In genomic region chr15:30191931-30192668, GRCm38 (mm10) we compare ENCODE assay signal across 13 mouse cellular contexts. TPM values are rescaled to one million over a fixed set of nuclear protein-coding genes. Genes with fewer than 3 reads are reported as not detected.
DNase-seq lines count a peak whose midpoint lies in the region; ATAC-seq and TF ChIP-seq lines count a peak whose summit lies in the region.
"Had no signal": no experiment of that assay in that cellular context is flagged by ENCODE, and none has a peak within 500 bp of the region (broad histone marks: within the 10 kb centered on the region; RNA-seq: fewer than 3 reads in every experiment).

No protein-coding gene starts in this region.

- no peak for TF ChIP-seq CTCF in stomach, postnatal 0 days (IDR thresholded peaks at IDR 0.05; ENCODE audit: low read depth)

- H3K4me1 ChIP-seq in midbrain, embryonic 13.5 days (replicated peaks) = peaks cover 7% of the 10 kb centered on the region
- H3K4me1 ChIP-seq in midbrain, embryonic 11.5 days (ENCODE audit: control insufficient read depth, insufficient read depth, low read length) = no peaks in the 10 kb centered on the region
- H3K4me1 ChIP-seq in stomach, postnatal 0 days (replicated peaks; ENCODE audit: control insufficient read depth, insufficient read depth) = no peaks in the 10 kb centered on the region
- H3K4me1 ChIP-seq: liver, embryonic 15.5 days had no signal

- no peak overlapping the region for H3K27ac ChIP-seq in midbrain, embryonic 13.5 days
- H3K27ac ChIP-seq in midbrain, embryonic 11.5 days (ENCODE audit: low read depth, low read length) = no peak overlapping the region
- no peak overlapping the region for H3K27ac ChIP-seq in stomach, postnatal 0 days (replicated peaks)
- H3K27ac ChIP-seq: liver, embryonic 15.5 days had no signal

- no peak overlapping the region for H3K4me2 ChIP-seq in midbrain, embryonic 13.5 days (replicated peaks)
- H3K4me2 ChIP-seq in midbrain, embryonic 11.5 days = no peak overlapping the region
- no peak overlapping the region for H3K4me2 ChIP-seq in stomach, postnatal 0 days (replicated peaks; ENCODE audit: low read depth)
- H3K4me2 ChIP-seq: liver, embryonic 15.5 days had no signal

- H3K36me3 ChIP-seq in midbrain, embryonic 13.5 days = no peaks in the 10 kb centered on the region
- no peaks in the 10 kb centered on the region for H3K36me3 ChIP-seq in midbrain, embryonic 11.5 days (ENCODE audit: control insufficient read depth, insufficient read depth, low read length)
- H3K36me3 ChIP-seq in stomach, postnatal 0 days (ENCODE audit: control insufficient read depth, insufficient read depth, low read length) = no peaks in the 10 kb centered on the region
- H3K36me3 ChIP-seq: liver, embryonic 15.5 days had no signal

- H3K9me3 ChIP-seq in midbrain, embryonic 13.5 days = 0 out of 2 replicates have a peak, but pooled peaks cover 3% of the 10 kb centered on the region
- no peaks in the 10 kb centered on the region for H3K9me3 ChIP-seq in midbrain, embryonic 11.5 days (ENCODE audit: control insufficient read depth, low read length)
- no peaks in the 10 kb centered on the region for H3K9me3 ChIP-seq in stomach, postnatal 0 days (ENCODE audit: control insufficient read depth, low read length)
- H3K9me3 ChIP-seq: liver, embryonic 15.5 days had no signal

- no peak overlapping the region for H3K9ac ChIP-seq in midbrain, embryonic 13.5 days (replicated peaks)
- H3K9ac ChIP-seq in midbrain, embryonic 11.5 days (ENCODE audit: low read length) = no peak overlapping the region
- no peak overlapping the region for H3K9ac ChIP-seq in stomach, postnatal 0 days (ENCODE audit: low read length)
- H3K9ac ChIP-seq: liver, embryonic 15.5 days had no signal

- no peaks in the 10 kb centered on the region for H3K27me3 ChIP-seq in midbrain, embryonic 13.5 days
- no peaks in the 10 kb centered on the region for H3K27me3 ChIP-seq in midbrain, embryonic 11.5 days (ENCODE audit: control insufficient read depth, insufficient read depth, low read length)
- no peaks in the 10 kb centered on the region for H3K27me3 ChIP-seq in stomach, postnatal 0 days (ENCODE audit: control insufficient read depth, insufficient read depth, low read length)
- H3K27me3 ChIP-seq: liver, embryonic 15.5 days had no signal

- peak; percentile 74 for ATAC-seq in midbrain, embryonic 13.5 days
- no peak for ATAC-seq in midbrain, embryonic 11.5 days (ENCODE audit: low FRiP score)
- ATAC-seq in monocyte, adult 5-6 weeks (replicated peaks; ENCODE audit: insufficient number of reproducible peaks, low FRiP score, low TSS enrichment, poor library complexity, severe bottlenecking) = no peak
- ATAC-seq in stomach, postnatal 0 days (ENCODE audit: low FRiP score, low TSS enrichment) = no peak

- TF ChIP-seq EP300 in stomach, postnatal 0 days (optimal IDR thresholded peaks at IDR 0.05) = no peak

- no peak for DNase-seq in midbrain, embryonic 11.5 days (ENCODE audit: low spot score, missing footprints)
- DNase-seq in cerebellum, postnatal 36 days = peak; percentile 72 to 78
- DNase-seq in layer of hippocampus, postnatal 14 days (ENCODE audit: low spot score in 2 of 2) = peak; percentile 65 to 82
- peak; percentile 47 to 48 for DNase-seq in right cerebral cortex, postnatal 36 days (ENCODE audit: low spot score in 2 of 2)
- no peak for DNase-seq in stomach, postnatal 0 days (ENCODE audit: low spot score)
- no peak for DNase-seq in kidney, adult 18-20 months
- DNase-seq: heart, postnatal 4 days; kidney, postnatal 25 days; thymus, adult 18-20 months had no signal

- no peak overlapping the region for H3K4me3 ChIP-seq in midbrain, embryonic 13.5 days (replicated peaks)
- H3K4me3 ChIP-seq in midbrain, embryonic 11.5 days (ENCODE audit: low read depth, low read length) = no peak overlapping the region
- H3K4me3 ChIP-seq in stomach, postnatal 0 days (ENCODE audit: low read depth, low read length) = no peak overlapping the region
- H3K4me3 ChIP-seq: liver, embryonic 15.5 days had no signal

- 51% methylated on average over 5 of the region's 5 CpGs for WGBS in midbrain, embryonic 13.5 days
- WGBS in midbrain, embryonic 11.5 days = 55% methylated on average over 5 of the region's 5 CpGs
- 70% methylated on average over 5 of the region's 5 CpGs for WGBS in stomach, postnatal 0 days

RNA-seq across cellular contexts. Expression of gene Ctnnd2, which starts 19.7 kb away (rescaled TPM):
- polyA plus RNA-seq in midbrain, embryonic 13.5 days (2015; fragmentation: Nextera tagmentation; extraction: Ambion mirVana) = 54.2 and 55.6 TPM in 2 replicates
- 19.7 and 19.9 TPM in 2 replicates for polyA plus RNA-seq in midbrain, embryonic 11.5 days (2014; fragmentation: Nextera tagmentation; extraction: Ambion mirVana)
- total RNA-seq in layer of hippocampus, postnatal 14 days (2021) = 100 to 1,000 TPM; 220 to 250 TPM
- total RNA-seq in monocyte, adult 5-6 weeks (2017) = 0.29 TPM in 1 of 3 replicates, not detected in the others
- polyA plus RNA-seq in stomach, postnatal 0 days (2015; fragmentation: Nextera tagmentation; extraction: Ambion mirVana) = 0.53 and 1.5 TPM in 2 replicates
- total RNA-seq: gastrocnemius, adult 8-10 months had no signal

Comparison
In these comparisons a context has a peak if more than half of its experiments do, and no peak if none do; other contexts are left out.
1. DNase-seq: peak in cerebellum, postnatal 36 days (2 of 2), layer of hippocampus, postnatal 14 days (2 of 2) and right cerebral cortex, postnatal 36 days (2 of 2); none in midbrain, embryonic 11.5 days (single experiment), stomach, postnatal 0 days (single experiment) and kidney, adult 18-20 months (single experiment).